Mouse (Mus musculus): ENCODE measurements around the gene Cyp4x1. TPM values are rescaled to one million over a fixed set of nuclear protein-coding genes. Genes with fewer than 3 reads are reported as not detected.

Gene Cyp4x1
- polyA plus RNA-seq, 1 experiment from 2014 or later = not detected

DNA sequence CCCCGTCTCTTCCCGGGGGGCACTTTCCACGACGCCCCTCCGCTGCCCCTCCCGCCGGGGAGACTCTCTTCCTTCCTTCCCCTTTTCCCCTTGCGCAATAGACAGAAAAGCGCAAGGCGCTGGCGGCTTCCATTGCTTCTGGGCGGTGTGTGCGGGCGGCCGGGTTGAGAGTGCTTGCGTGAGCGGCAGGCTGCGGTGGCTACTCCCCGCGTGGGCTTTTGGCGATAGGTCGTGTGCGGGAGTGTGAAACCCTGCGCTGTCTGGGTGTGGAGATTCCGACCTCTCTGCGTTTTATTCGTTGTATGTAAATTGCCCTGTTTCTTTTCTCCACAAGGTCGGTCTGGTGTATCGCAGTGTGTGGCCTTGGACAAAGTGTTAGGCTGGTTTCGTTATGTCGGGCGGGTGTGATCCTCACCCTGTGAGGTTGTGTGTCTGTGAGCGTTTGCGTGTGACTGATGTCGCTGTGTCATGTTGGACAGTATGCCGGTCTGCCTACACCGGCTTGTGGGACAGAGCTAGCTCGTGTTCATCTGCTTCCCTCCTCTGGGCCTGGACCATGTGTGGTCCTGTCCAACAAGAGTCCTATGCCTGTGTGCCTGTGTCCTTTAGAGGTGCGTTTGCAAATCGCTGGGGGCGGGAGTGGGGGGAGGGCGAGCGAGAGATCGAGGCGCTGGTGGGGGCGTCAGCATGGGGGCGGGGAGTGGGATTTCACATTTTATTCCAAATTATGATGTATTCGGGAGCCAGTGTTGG is 77.0 kb downstream of the Cyp4x1 start:
- peaks cover 33% of the 10 kb centered on the region; the same call in 1 of the 2 replicates for H3K79me2 ChIP-seq (ENCODE audit: inconsistent target)
- H3K4me3 ChIP-seq (ENCODE audit: inconsistent target) = peak overlapping the region; percentile 70
- H3K36me3 ChIP-seq (ENCODE audit: inconsistent target) = no peaks in the 10 kb centered on the region
- H3K27ac ChIP-seq = peak overlapping the region; percentile 81
- under 1% methylated on average over 48 of the region's 48 CpGs for WGBS (ENCODE audit: missing documents)

- peak within 1 kb of the TSS; percentile 81 for H3K27ac ChIP-seq
- WGBS (ENCODE audit: missing documents) = 4% methylated on average over 58 of the region's 60 CpGs
- H3K36me3 ChIP-seq (ENCODE audit: inconsistent target) = no peaks in the 10 kb centered on the region
- peak within 1 kb of the TSS; percentile 70 for H3K4me3 ChIP-seq (ENCODE audit: inconsistent target)
- H3K79me2 ChIP-seq (ENCODE audit: inconsistent target) = peaks cover 33% of the 10 kb centered on the region; the same call in 1 of the 2 replicates
Measured at GRCm38 (mm10) chr4:115056371-115056920, 77.6 kb downstream of the Cyp4x1 start, which contains the start of gene Tal1. Gene Tal1, plus strand, starts transcription at chr4:115056426.

Other genes with a start within 250 kb of the Cyp4x1 start
- 0.37 to 0.45 TPM (median 0.38 TPM) in 3 replicates for gene Foxd2, start 225.4 kb downstream of the Cyp4x1 start, polyA plus RNA-seq (2018)
- not detected in 3 replicates for gene Foxe3, start 208.3 kb downstream of the Cyp4x1 start, polyA plus RNA-seq (2018)
- 89.7 to 330 TPM (median 144 TPM) in 3 replicates for gene Cmpk1, start 147.0 kb downstream of the Cyp4x1 start, polyA plus RNA-seq (2018)
- gene Stil, start 134.1 kb downstream of the Cyp4x1 start, polyA plus RNA-seq (2018) = 1.1 to 3.7 TPM (median 1.2 TPM) in 3 replicates
- gene Tal1, start 77.9 kb downstream of the Cyp4x1 start, polyA plus RNA-seq (2018) = 3.6 to 11.5 TPM (median 5.3 TPM) in 3 replicates
- gene Pdzk1ip1, start 45.6 kb downstream of the Cyp4x1 start, polyA plus RNA-seq (2018) = 24.4 to 124 TPM (median 41.0 TPM) in 3 replicates
- gene Cyp4a29, start 107.8 kb upstream of the Cyp4x1 start, polyA plus RNA-seq (2018) = not detected in 3 replicates
- not detected in 3 replicates for gene Cyp4a12a, start 164.8 kb upstream of the Cyp4x1 start, polyA plus RNA-seq (2018)

All from macrophage (primary cell).